Mouse (Mus musculus): ENCODE results near the gene Fam126b.

GRCm38 (mm10) chr1:58610611-58611010 lies 24.5 kb upstream of the Fam126b start:
- no peak for TF ChIP-seq TAL1 (conservative IDR thresholded peaks at IDR 0.05; ENCODE audit: low read depth, low read length)
- no peak for TF ChIP-seq GATA1 (IDR thresholded peaks at IDR 0.05; ENCODE audit: borderline replicate concordance, low read length)
- TF ChIP-seq CTCF (IDR thresholded peaks at IDR 0.05; ENCODE audit: low read depth, low read length), result no peak
